Mouse (Mus musculus) midbrain, embryonic 15.5 days (tissue): ENCODE measurements around the gene Slc4a10. TPM values are rescaled to one million over a fixed set of nuclear protein-coding genes. Genes with fewer than 3 reads are reported as not detected.

Source experiments
- ATAC-seq: fragments of 200-750 bp; cut with Nextera tagmentation; replicated peaks from 2 replicates; pipeline ENCODE4 v1.8.0; 2017; ENCODE audit warnings: moderate TSS enrichment
- H3K27ac ChIP-seq: fragments of 300-500 bp; sonication (generic); 2 replicates; pipeline ENCODE4 v1.5.1; 2015; ENCODE audit warnings: mild to moderate bottlenecking, inconsistent platforms
- H3K27me3 ChIP-seq: fragments of 300-500 bp; sonication (generic); replicated peaks from 2 replicates; pipeline ENCODE4 v1.6.1; 2015; ENCODE audit warnings: inconsistent platforms
- H3K36me3 ChIP-seq: fragments of 300-500 bp; sonication (generic); replicated peaks from 2 replicates; pipeline ENCODE4 v1.6.1; 2015; ENCODE audit warnings: inconsistent platforms
- H3K4me1 ChIP-seq: fragments of 300-500 bp; sonication (generic); 2 replicates; pipeline ENCODE4 v1.6.1; 2015; ENCODE audit warnings: inconsistent platforms
- H3K4me2 ChIP-seq: fragments of 300-500 bp; sonication (generic); 2 replicates; pipeline ENCODE4 v1.6.1; 2015; ENCODE audit warnings: inconsistent platforms, mild to moderate bottlenecking, moderate library complexity
- H3K4me3 ChIP-seq: fragments of 300-500 bp; sonication (generic); 2 replicates; pipeline ENCODE4 v1.5.1; 2015; ENCODE audit warnings: mild to moderate bottlenecking, inconsistent platforms
- H3K9ac ChIP-seq: fragments of 300-500 bp; sonication (generic); 2 replicates; pipeline ENCODE4 v1.6.1; 2015; ENCODE audit warnings: mild to moderate bottlenecking, inconsistent platforms
- H3K9me3 ChIP-seq: fragments of 300-500 bp; sonication (generic); 2 replicates; pipeline ENCODE4 v1.6.1; 2016; ENCODE audit warnings: inconsistent platforms
- WGBS: fragments of 180-500 bp; shearing (Covaris S2); methylation state at CpG from one replicate; pipeline ENCODE4 v1.1.7; 2015; ENCODE audit warnings: mixed read lengths; 5-methylcytosine and 5-hydroxymethylcytosine counted together
- polyA plus RNA-seq: library from polyadenylated mRNA; unstranded; fragments of >200 nt; fragmentation: Nextera tagmentation; extraction: Ambion mirVana; gene quantifications from 2 replicates; pipeline ENCODE4 v1.2.1, GENCODE M21; 2015

Gene Slc4a10
- polyA plus RNA-seq, 1 experiment from 2014 or later = 20.9 TPM

DNA sequence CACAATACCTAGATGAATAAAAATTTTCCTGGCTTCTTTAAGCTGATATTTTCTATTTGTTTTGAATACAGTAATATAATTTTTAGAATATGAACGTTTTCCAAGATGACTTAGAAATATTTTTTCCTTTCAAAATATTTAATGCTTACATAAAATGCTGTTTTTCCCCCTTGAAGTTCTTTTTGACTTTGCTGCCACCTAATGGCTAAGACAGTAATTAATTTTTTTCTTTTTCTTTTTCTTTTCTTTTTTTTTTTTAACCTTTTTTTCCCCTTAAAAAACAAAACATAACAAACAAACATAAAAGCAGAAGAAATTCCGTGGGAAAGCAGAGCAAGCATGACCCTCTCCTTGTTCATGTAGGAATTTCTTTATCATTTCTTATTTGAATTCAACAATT lies 239.6 kb downstream of the Slc4a10 start:
- no peak overlapping the region for H3K27ac ChIP-seq
- no peak overlapping the region for H3K4me3 ChIP-seq
- under 1% methylated on average over 2 of the region's 2 CpGs for WGBS
- no peak overlapping the region for H3K4me2 ChIP-seq
- ATAC-seq = no peak
- no peak overlapping the region for H3K9ac ChIP-seq
- no peaks in the 10 kb centered on the region for H3K27me3 ChIP-seq
- no peaks in the 10 kb centered on the region for H3K36me3 ChIP-seq
- H3K9me3 ChIP-seq = no peaks in the 10 kb centered on the region
- H3K4me1 ChIP-seq = no peaks in the 10 kb centered on the region

DNA sequence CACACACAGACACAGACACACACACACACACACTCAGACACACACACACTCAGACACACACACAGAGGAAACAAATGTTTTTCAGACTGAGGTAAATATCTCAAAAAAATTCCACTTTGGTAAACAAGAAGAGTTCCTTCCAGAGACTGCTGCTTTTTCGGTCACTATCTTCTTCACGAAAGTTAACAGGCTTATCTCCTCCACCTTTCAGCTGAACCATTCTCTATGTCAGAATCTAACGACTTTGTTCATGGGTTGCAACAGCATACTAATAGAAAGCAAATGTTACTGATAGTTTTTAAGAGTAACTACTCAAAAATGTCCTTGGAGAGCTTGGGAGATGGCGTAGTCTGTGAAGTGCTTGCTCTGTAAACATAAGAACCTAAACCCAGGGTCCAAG lies 241.3 kb downstream of the Slc4a10 start:
- Histone ChIP-seq H3K4me1 (no peaks in the 10 kb centered on the region), H3K4me2 (no peak overlapping the region), H3K27me3 (no peaks in the 10 kb centered on the region), H3K27ac (no peak overlapping the region), H3K4me3 (no peak overlapping the region), H3K9me3 (no peaks in the 10 kb centered on the region), H3K9ac (no peak overlapping the region), H3K36me3 (no peaks in the 10 kb centered on the region)
- 72% methylated on average over 4 of the region's 4 CpGs for WGBS
- ATAC-seq = no peak

DNA sequence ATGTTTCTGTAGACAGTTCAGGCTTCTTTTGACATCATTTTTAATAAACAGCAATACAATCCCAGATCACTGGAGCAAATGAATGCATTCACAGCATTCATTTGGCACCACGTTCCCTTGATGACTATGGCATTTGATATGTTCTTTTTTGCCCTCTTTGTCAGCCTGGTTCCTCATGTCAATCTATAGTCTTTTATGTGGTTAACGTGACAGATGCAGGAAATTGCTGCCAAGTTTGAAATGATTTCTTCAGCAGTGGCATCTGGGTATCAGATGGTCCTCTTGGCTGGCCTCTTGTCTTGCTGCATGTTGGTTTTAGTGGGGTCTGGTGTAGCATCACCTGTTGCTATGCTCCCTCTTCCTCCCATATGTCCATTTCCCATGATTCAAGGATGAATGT lies 247.6 kb downstream of the Slc4a10 start:
- Histone ChIP-seq H3K9ac (no peak overlapping the region), H3K4me3 (no peak overlapping the region), H3K9me3 (no peaks in the 10 kb centered on the region), H3K27ac (no peak overlapping the region), H3K4me1 (no peaks in the 10 kb centered on the region), H3K27me3 (no peaks in the 10 kb centered on the region), H3K36me3 (no peaks in the 10 kb centered on the region), H3K4me2 (no peak overlapping the region)
- WGBS = 39% methylated on average over 2 of the region's 2 CpGs
- ATAC-seq = no peak

DNA sequence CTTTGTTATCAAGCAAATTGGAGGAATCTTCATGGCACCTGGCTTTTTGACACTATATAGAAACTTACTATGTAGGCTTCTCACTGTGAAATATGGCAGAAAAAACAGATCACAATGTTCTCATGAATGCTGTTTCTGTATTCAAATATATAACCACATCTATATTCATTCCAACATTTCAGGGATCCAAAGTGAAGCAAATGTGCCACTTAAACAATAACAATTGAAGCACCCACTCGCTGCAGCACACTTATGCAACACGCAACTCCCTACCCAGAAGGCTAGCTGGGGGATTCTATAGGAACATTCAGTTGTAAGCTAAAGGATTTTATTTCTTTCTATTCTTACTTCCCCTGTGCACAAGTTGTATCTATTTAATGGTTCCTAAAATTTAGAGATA lies 255.5 kb downstream of the Slc4a10 start:
- Histone ChIP-seq H3K27me3 (no peaks in the 10 kb centered on the region), H3K9ac (no peak overlapping the region), H3K27ac (no peak overlapping the region), H3K4me3 (no peak overlapping the region), H3K4me1 (no peaks in the 10 kb centered on the region), H3K4me2 (no peak overlapping the region), H3K36me3 (no peaks in the 10 kb centered on the region), H3K9me3 (no peaks in the 10 kb centered on the region)
- WGBS = 95% methylated on average over 2 of the region's 2 CpGs
- ATAC-seq = no peak

DNA sequence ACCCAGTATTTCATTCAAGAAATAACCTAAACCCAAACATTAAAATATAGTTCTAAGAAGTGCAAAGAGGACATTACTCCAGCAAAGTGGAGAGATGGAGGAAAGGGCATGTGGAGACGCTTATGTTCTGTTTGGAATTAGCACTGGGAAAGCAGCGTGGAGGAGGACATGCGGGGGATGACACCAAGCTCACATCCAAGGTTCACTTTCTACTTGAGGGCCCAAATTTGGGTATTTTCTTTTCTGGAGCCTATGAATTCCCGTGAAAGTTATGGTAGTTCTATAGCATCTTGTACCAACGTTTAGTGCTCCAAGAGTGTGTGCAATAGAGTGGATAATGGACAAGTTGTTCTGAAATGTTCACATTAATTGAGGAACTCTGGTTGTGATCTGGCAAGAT lies 260.7 kb downstream of the Slc4a10 start:
- H3K4me2 ChIP-seq = no peak overlapping the region
- H3K4me3 ChIP-seq = no peak overlapping the region
- ATAC-seq = no peak
- WGBS = 91% methylated on average over 5 of the region's 5 CpGs
- H3K9ac ChIP-seq = no peak overlapping the region
- no peaks in the 10 kb centered on the region for H3K27me3 ChIP-seq
- H3K9me3 ChIP-seq = no peaks in the 10 kb centered on the region
- H3K4me1 ChIP-seq = no peaks in the 10 kb centered on the region
- no peak overlapping the region for H3K27ac ChIP-seq
- no peaks in the 10 kb centered on the region for H3K36me3 ChIP-seq

DNA sequence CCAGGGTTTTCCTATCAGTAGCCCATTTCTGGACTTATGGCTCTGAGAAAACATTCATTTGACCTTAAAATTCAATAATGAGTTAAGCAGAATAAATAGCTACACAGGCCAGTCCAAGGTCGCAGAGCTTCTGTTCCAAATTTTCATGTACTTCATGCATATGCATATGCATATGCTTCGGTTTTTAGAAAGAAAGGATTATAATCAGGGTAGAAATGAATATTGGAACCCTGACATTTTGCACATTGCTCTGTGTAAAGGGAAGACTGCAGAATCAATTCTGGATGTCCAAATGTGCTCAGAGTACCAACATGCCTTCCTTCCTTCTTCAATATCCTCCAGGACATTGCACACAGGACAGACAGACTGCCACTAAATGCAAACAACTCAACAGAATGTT lies 261.2 kb downstream of the Slc4a10 start:
- no peaks in the 10 kb centered on the region for H3K36me3 ChIP-seq
- no peak overlapping the region for H3K4me2 ChIP-seq
- H3K9me3 ChIP-seq = no peaks in the 10 kb centered on the region
- WGBS = 73% methylated on average over 2 of the region's 2 CpGs
- H3K9ac ChIP-seq = no peak overlapping the region
- no peaks in the 10 kb centered on the region for H3K27me3 ChIP-seq
- no peak overlapping the region for H3K27ac ChIP-seq
- H3K4me1 ChIP-seq = no peaks in the 10 kb centered on the region
- no peak for ATAC-seq
- H3K4me3 ChIP-seq = no peak overlapping the region

DNA sequence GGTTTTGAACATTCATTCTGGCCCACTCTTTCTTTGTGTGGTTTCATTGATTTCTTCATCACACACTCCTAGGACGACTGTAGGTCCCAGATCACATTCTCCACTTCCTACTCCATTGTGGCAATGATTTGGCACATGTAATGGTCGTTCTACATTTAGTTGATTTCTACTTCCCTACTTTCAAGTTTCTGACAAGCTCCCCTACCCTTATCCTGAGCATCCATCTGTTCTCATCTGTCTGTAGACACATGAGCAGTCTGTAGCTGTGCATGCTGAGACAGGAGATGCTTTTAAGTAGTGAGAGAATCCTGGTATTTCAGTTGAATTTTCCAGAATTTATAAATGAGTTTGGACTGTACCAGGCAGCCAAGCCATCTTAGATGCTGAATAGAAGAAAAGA lies 270.7 kb downstream of the Slc4a10 start:
- 70% methylated on average over 2 of the region's 2 CpGs for WGBS
- Histone ChIP-seq H3K36me3 (no peaks in the 10 kb centered on the region), H3K27me3 (no peaks in the 10 kb centered on the region), H3K4me3 (no peak overlapping the region), H3K9me3 (no peaks in the 10 kb centered on the region), H3K9ac (no peak overlapping the region), H3K4me1 (no peaks in the 10 kb centered on the region), H3K4me2 (no peak overlapping the region), H3K27ac (no peak overlapping the region)
- ATAC-seq = no peak

DNA sequence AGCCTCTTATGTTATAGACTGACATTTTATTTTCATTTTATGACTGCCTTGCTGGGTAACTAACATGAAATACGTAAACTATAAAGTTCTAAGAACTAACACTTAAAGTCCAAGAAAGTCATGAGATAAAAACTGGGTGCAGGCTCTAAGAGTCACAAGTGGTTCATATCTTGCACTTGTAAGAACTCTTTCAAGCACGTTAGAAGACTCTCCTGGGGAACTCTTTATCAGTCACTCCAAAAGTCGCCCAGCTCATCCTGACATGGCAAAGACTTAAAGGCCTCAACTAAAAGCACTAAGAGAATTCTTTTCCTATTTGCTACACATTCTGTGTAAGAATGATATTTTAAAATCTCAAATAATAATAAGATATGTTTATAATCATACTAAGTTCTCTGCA lies 273.2 kb downstream of the Slc4a10 start:
- no peaks in the 10 kb centered on the region for H3K36me3 ChIP-seq
- no peak for ATAC-seq
- H3K4me1 ChIP-seq = no peaks in the 10 kb centered on the region
- H3K9me3 ChIP-seq = no peaks in the 10 kb centered on the region
- H3K27me3 ChIP-seq = no peaks in the 10 kb centered on the region
- H3K4me3 ChIP-seq = no peak overlapping the region
- H3K27ac ChIP-seq = no peak overlapping the region
- no peak overlapping the region for H3K4me2 ChIP-seq
- 90% methylated on average over 3 of the region's 3 CpGs for WGBS
- H3K9ac ChIP-seq = no peak overlapping the region

DNA sequence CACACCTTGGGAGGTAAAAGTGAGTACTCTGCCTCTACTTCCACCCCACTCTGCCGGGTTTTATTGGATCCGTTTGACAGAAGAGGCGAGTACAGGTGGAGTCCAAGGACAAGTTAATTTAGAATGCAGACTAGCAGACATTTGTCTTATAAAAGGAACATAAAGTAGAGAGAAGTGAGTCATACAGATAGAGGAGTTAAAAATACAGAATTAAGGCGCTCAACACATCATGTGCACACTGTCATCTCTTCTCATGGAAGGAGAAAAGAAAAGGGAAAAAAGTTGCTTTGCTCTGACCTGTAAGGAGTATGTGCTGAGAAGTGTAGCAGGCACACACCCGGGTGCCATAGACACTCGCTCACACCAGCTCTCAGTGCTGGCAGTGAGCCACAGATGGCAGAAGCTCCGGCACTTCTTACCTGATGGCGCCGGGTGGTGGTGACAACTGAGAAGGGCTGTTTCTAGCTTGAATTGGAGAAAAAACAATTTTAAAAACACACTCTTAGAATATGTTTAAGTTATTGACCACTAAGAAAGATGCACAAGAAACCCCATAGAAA lies 276.9 kb downstream of the Slc4a10 start:
- no peaks in the 10 kb centered on the region for H3K27me3 ChIP-seq
- no peak for ATAC-seq
- 90% methylated on average over 9 of the region's 9 CpGs for WGBS
- no peaks in the 10 kb centered on the region for H3K36me3 ChIP-seq
- H3K9me3 ChIP-seq = no peaks in the 10 kb centered on the region
- no peak overlapping the region for H3K4me3 ChIP-seq
- no peak overlapping the region for H3K27ac ChIP-seq
- H3K4me1 ChIP-seq = no peaks in the 10 kb centered on the region
- no peak overlapping the region for H3K9ac ChIP-seq
- H3K4me2 ChIP-seq = no peak overlapping the region

DNA sequence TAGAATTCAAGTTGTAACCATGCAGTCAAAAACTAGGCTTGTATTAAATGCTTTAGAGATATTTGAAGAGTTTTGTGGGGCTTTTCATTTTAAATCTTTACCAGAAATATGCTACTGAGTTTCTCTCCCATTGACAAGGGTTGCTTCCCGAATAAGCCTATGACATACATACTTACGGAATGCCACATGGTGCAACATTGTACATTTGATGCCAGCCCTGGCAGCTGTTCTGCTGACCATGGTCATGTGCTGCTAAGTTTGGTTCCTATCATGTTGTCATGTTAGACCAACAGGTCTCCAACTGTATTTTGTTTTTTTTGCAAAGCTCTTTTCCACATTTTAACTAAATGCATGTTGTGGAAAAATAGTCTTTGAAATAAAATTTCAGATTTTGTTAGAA lies 279.1 kb downstream of the Slc4a10 start:
- no peaks in the 10 kb centered on the region for H3K4me1 ChIP-seq
- H3K4me3 ChIP-seq = no peak overlapping the region
- no peaks in the 10 kb centered on the region for H3K9me3 ChIP-seq
- H3K9ac ChIP-seq = no peak overlapping the region
- no peak overlapping the region for H3K27ac ChIP-seq
- H3K4me2 ChIP-seq = no peak overlapping the region
- 93% methylated on average over 2 of the region's 2 CpGs for WGBS
- no peaks in the 10 kb centered on the region for H3K36me3 ChIP-seq
- ATAC-seq = no peak
- H3K27me3 ChIP-seq = no peaks in the 10 kb centered on the region

DNA sequence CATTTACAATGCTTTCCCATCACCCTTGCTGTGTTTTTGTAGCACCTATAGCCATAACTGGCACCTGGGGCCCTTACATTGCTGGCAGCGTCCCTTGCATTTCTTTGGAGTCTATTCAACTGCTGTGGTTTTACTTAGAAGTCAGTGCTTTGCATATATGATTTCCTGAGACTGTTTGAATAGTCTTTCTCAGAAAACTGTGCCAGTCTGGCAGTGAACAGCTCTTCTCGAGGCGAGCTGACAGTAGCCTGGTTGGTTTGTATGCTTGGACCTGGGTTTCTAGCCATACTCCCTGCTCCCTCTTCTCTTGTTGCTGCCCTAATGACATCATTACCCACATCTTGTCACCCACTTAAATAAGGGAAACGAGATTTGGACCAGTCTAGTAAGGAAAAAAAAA lies 285.7 kb downstream of the Slc4a10 start:
- Histone ChIP-seq H3K4me1 (peaks cover 4% of the 10 kb centered on the region; the same call in 1 of the 2 replicates), H3K4me2 (no peak overlapping the region), H3K36me3 (no peaks in the 10 kb centered on the region), H3K9ac (no peak overlapping the region), H3K9me3 (no peaks in the 10 kb centered on the region), H3K4me3 (no peak overlapping the region), H3K27me3 (no peaks in the 10 kb centered on the region), H3K27ac (no peak overlapping the region)
- WGBS = 55% methylated on average over 4 of the region's 4 CpGs
- no peak for ATAC-seq

DNA sequence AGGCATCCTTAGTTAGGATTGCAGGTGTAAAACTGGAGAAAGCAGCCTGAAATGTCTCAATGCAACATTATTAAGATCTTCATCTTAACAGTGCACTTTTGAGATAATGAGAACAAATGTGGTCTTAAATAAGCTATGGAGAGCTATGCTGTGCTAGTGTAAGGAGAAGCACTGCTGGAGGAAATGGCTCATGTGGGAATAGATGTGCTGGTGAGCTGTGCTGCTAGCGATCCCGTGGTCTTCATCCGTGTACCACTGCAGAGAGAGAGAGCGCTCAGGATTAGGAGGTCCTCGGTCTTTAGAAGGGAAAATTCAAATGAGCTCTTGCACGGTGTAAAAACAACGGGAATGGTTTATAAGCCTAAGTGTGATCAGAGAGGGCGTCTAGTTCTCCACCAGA lies 286.2 kb downstream of the Slc4a10 start:
- H3K4me3 ChIP-seq = no peak overlapping the region
- H3K27ac ChIP-seq = no peak overlapping the region
- no peaks in the 10 kb centered on the region for H3K27me3 ChIP-seq
- WGBS = 51% methylated on average over 8 of the region's 8 CpGs
- no peaks in the 10 kb centered on the region for H3K36me3 ChIP-seq
- no peak overlapping the region for H3K9ac ChIP-seq
- peak; percentile 45; the same call in 1 of the 2 replicates for ATAC-seq
- H3K9me3 ChIP-seq = no peaks in the 10 kb centered on the region
- peaks cover 4% of the 10 kb centered on the region; the same call in 1 of the 2 replicates for H3K4me1 ChIP-seq
- no peak overlapping the region for H3K4me2 ChIP-seq

DNA sequence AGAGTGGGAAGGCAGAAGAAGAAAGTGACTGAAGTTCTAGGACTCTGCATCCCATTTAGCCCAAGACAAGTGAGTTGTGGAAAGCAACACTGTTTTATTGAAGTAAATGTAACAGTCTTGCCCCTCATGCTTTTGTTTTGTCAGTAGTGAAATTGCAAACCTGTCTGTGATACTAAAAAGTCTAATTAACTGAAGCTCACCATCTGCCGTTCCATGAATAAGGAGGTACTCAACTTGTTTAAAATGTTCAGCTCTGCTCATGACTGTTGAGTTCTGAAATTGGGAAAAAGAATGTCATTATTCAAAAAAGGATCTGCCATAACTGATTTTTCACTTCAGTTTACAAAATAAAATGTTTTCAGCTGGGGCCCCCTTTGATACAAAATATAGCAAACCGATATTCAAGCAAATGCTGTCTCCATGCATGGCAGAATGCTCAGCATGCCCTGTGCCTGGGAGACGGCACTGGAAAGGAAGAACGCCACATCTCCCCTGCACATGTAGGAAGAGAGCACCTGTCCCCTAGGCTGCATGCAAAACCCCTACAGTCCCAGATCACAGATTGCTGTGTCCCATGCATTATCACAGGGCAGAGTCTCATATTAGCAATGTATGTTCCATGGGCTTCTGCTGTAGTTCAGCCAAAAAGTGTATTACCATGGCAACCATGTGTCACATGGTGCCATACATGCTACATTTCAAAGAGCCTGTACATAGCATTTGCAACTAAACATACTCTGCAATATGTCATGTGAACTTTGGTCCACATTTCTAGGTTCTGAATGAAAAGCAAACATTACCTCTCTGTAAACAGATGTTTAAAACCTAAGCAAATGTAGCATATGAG lies 288.4 kb downstream of the Slc4a10 start:
- WGBS = 83% methylated on average over 4 of the region's 4 CpGs
- peak; percentile 62; the same call in 1 of the 2 replicates for ATAC-seq
- no peak overlapping the region for H3K27ac ChIP-seq

More for the DNA sequence above, 288.4 kb downstream of the Slc4a10 start:
- Histone ChIP-seq H3K9me3 (no peaks in the 10 kb centered on the region), H3K27me3 (no peaks in the 10 kb centered on the region), H3K4me2 (no peak overlapping the region), H3K4me1 (peaks cover 4% of the 10 kb centered on the region; the same call in 1 of the 2 replicates), H3K36me3 (no peaks in the 10 kb centered on the region), H3K4me3 (no peak overlapping the region), H3K9ac (no peak overlapping the region)
